Mouse (Mus musculus): ENCODE measurements around the gene Ctnnb1.
"Not testable (repeated sequence)": the region's sequence is repeated elsewhere in the genome, so short reads cannot be mapped to it uniquely, and the experiment has no call there.

The Ctnnb1 gene

GRCm38 (mm10) chr9:120929081-120929480, at the start of gene Ctnnb1:
Gene Ctnnb1, plus strand, starts transcription at chr9:120929216.
- no peak for DNase-seq (ENCODE audit: low spot score in 2 of 2)

GRCm38 (mm10) chr9:120880286-120880685, 48.7 kb upstream of the Ctnnb1 start:
- DNase-seq (ENCODE audit: low spot score in 2 of 2): no peak

- DNase-seq (ENCODE audit: low spot score in 2 of 2): no peak
Measured at GRCm38 (mm10) chr9:120881121-120881520, 47.9 kb upstream of the Ctnnb1 start.

GRCm38 (mm10) chr9:120881839-120882238, 47.2 kb upstream of the Ctnnb1 start:
- DNase-seq (ENCODE audit: low spot score in 2 of 2): no peak

GRCm38 (mm10) chr9:120884726-120885125, 44.3 kb upstream of the Ctnnb1 start:
- no peak for DNase-seq (ENCODE audit: low spot score in 2 of 2)

GRCm38 (mm10) chr9:120887631-120888030, 41.4 kb upstream of the Ctnnb1 start:
- no peak for DNase-seq (ENCODE audit: low spot score in 2 of 2)

- DNase-seq (ENCODE audit: low spot score in 2 of 2): peak; percentile 25 to 30
Measured at GRCm38 (mm10) chr9:120893435-120893834, 35.6 kb upstream of the Ctnnb1 start.

GRCm38 (mm10) chr9:120893971-120894370, 35.0 kb upstream of the Ctnnb1 start:
- no peak for DNase-seq (ENCODE audit: low spot score in 2 of 2)

GRCm38 (mm10) chr9:120894376-120894775, 34.6 kb upstream of the Ctnnb1 start:
- no peak for DNase-seq (ENCODE audit: low spot score in 2 of 2)

GRCm38 (mm10) chr9:120896502-120896901, 32.5 kb upstream of the Ctnnb1 start:
- no peak for DNase-seq (ENCODE audit: low spot score in 2 of 2)

- no peak for DNase-seq (ENCODE audit: low spot score in 2 of 2)
Measured at GRCm38 (mm10) chr9:120897269-120897668, 31.7 kb upstream of the Ctnnb1 start.

GRCm38 (mm10) chr9:120899833-120900232, 29.2 kb upstream of the Ctnnb1 start:
- no peak for DNase-seq (ENCODE audit: low spot score in 2 of 2)

- DNase-seq (ENCODE audit: low spot score in 2 of 2): no peak
Measured at GRCm38 (mm10) chr9:120900338-120901274, 28.4 kb upstream of the Ctnnb1 start.

GRCm38 (mm10) chr9:120902562-120902961, 26.5 kb upstream of the Ctnnb1 start:
- DNase-seq (ENCODE audit: low spot score in 2 of 2): no peak

- DNase-seq (ENCODE audit: low spot score in 2 of 2): no peak
Measured at GRCm38 (mm10) chr9:120908461-120908860, 20.6 kb upstream of the Ctnnb1 start.

- DNase-seq (ENCODE audit: low spot score in 2 of 2): no peak
Measured at GRCm38 (mm10) chr9:120913152-120913551, 15.9 kb upstream of the Ctnnb1 start.

- no peak for DNase-seq (ENCODE audit: low spot score in 2 of 2)
Measured at GRCm38 (mm10) chr9:120914429-120914828, 14.6 kb upstream of the Ctnnb1 start.

- no peak for DNase-seq (ENCODE audit: low spot score in 2 of 2)
Measured at GRCm38 (mm10) chr9:120914877-120915459, 14.0 kb upstream of the Ctnnb1 start.

GRCm38 (mm10) chr9:120917619-120918018, 11.4 kb upstream of the Ctnnb1 start:
- DNase-seq (ENCODE audit: low spot score in 2 of 2): not testable (repeated sequence)

- no peak for DNase-seq (ENCODE audit: low spot score in 2 of 2)
Measured at GRCm38 (mm10) chr9:120918211-120918610, 10.8 kb upstream of the Ctnnb1 start.

GRCm38 (mm10) chr9:120918642-120919041, 10.4 kb upstream of the Ctnnb1 start:
- DNase-seq (ENCODE audit: low spot score in 2 of 2): peak in 1 of 2 experiments; percentile 21

- DNase-seq (ENCODE audit: low spot score in 2 of 2): peak; percentile 64 to 67
Measured at GRCm38 (mm10) chr9:120919130-120919529, 9.9 kb upstream of the Ctnnb1 start.

- DNase-seq (ENCODE audit: low spot score in 2 of 2): no peak
Measured at GRCm38 (mm10) chr9:120926126-120926525, 2.9 kb upstream of the Ctnnb1 start.

Measured in urinary bladder, postnatal 36 days (tissue).